Mouse (Mus musculus) liver, embryonic 15.5 days (tissue): ENCODE data around the gene Cmpk1. TPM values are rescaled to one million over a fixed set of nuclear protein-coding genes. Genes with fewer than 3 reads are reported as not detected.

Experiments
- ATAC-seq: fragments of 200-750 bp; cut with Nextera tagmentation; 2 replicates; pipeline ENCODE4 v1.8.0; 2017; ENCODE audit warnings: moderate number of reproducible peaks, mild to moderate bottlenecking, moderate library complexity; ENCODE audit not compliant: insufficient read depth
- H3K27ac ChIP-seq: fragments of 300-500 bp; sonication (generic); replicated peaks from 2 replicates; pipeline ENCODE4 v1.5.1; 2015; ENCODE audit warnings: mild to moderate bottlenecking, inconsistent platforms
- H3K27me3 ChIP-seq: fragments of 300-500 bp; sonication (generic); 2 replicates; pipeline ENCODE4 v1.6.1; 2015; ENCODE audit warnings: mild to moderate bottlenecking, inconsistent platforms
- H3K36me3 ChIP-seq: fragments of 300-500 bp; sonication (generic); replicated peaks from 2 replicates; pipeline ENCODE4 v1.6.1; 2015; ENCODE audit warnings: moderate library complexity, mild to moderate bottlenecking, inconsistent platforms
- H3K4me1 ChIP-seq: fragments of 300-500 bp; sonication (generic); replicated peaks from 2 replicates; pipeline ENCODE4 v1.6.1; 2015; ENCODE audit warnings: inconsistent platforms
- H3K4me2 ChIP-seq: fragments of 300-500 bp; sonication (generic); 2 replicates; pipeline ENCODE4 v1.6.1; 2015; ENCODE audit warnings: moderate library complexity, mild to moderate bottlenecking, inconsistent platforms
- H3K4me3 ChIP-seq: fragments of 300-500 bp; sonication (generic); replicated peaks from 2 replicates; pipeline ENCODE4 v1.5.1; 2015; ENCODE audit warnings: mild to moderate bottlenecking, inconsistent platforms
- H3K9ac ChIP-seq: fragments of 300-500 bp; sonication (generic); 2 replicates; pipeline ENCODE4 v1.6.1; 2015; ENCODE audit warnings: moderate library complexity, mild to moderate bottlenecking, inconsistent platforms
- H3K9me3 ChIP-seq: fragments of 300-500 bp; sonication (generic); replicated peaks from 2 replicates; pipeline ENCODE4 v1.6.1; 2016; ENCODE audit warnings: inconsistent platforms
- WGBS: fragments of 180-500 bp; shearing (Covaris S2); methylation state at CpG from one replicate; pipeline ENCODE4 v1.1.7; 2015; ENCODE audit warnings: mixed read lengths; ENCODE audit not compliant: insufficient replicate concordance; 5-methylcytosine and 5-hydroxymethylcytosine counted together
- polyA plus RNA-seq: library from polyadenylated mRNA; unstranded; fragments of >200 nt; fragmentation: Nextera tagmentation; extraction: Ambion mirVana; gene quantifications from 2 replicates; pipeline ENCODE4 v1.2.1, GENCODE M21; 2015

Gene Cmpk1
- polyA plus RNA-seq, result 53.4 and 56.9 TPM in 2 replicates

- Histone ChIP-seq H3K4me3 (peak within 1 kb of the TSS; percentile 98), H3K27me3 (no peaks in the 10 kb centered on the region), H3K9ac (peak within 1 kb of the TSS; percentile 93), H3K36me3 (no peaks in the 10 kb centered on the region), H3K27ac (peak within 1 kb of the TSS; percentile 100), H3K4me2 (peak within 1 kb of the TSS; percentile 84), H3K9me3 (no peaks in the 10 kb centered on the region), H3K4me1 (peaks cover 30% of the 10 kb centered on the region)
- WGBS, result under 1% methylated on average over 91 of the region's 93 CpGs
- ATAC-seq, result peak; percentile 93
These were observed at the start of gene Cmpk1 for GRCm38 (mm10) chr4:114986591-114987432. Gene Cmpk1 (minus strand): TSS chr4:114987241.

GRCm38 (mm10) chr4:115035043-115035442 is 48.0 kb upstream of the Cmpk1 start:
- H3K9ac ChIP-seq, result no peak overlapping the region
- H3K9me3 ChIP-seq, result no peaks in the 10 kb centered on the region
- H3K27ac ChIP-seq, result no peak overlapping the region
- no peak overlapping the region for H3K4me2 ChIP-seq
- 55% methylated on average over 6 of the region's 6 CpGs for WGBS
- H3K36me3 ChIP-seq, result peaks cover 85% of the 10 kb centered on the region
- 0 out of 2 replicates have a peak, but pooled peaks cover 3% of the 10 kb centered on the region for H3K4me1 ChIP-seq
- no peak overlapping the region for H3K4me3 ChIP-seq
- ATAC-seq, result no peak
- no peaks in the 10 kb centered on the region for H3K27me3 ChIP-seq

DNA sequence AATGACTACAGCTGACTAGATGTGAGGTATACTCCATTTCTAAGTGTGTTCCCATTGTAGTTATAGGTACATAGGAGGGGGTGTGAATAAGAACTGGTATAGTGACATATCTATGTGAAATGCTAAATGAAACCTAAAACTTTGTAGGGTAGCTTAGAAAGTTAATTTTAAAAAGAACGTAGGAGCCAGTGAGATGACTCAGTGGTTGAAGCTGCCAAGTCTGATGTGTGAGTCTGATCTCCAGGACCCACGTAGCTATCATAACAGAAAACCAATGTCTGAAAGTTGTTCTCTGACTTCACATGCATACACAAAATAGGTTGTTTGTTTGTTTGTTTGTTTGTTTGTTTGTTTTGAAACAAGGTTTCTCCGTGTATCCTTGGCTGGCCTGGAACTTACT is 33.0 kb upstream of the Cmpk1 start:
- Histone ChIP-seq H3K27ac (no peak overlapping the region), H3K36me3 (peaks cover 96% of the 10 kb centered on the region), H3K4me3 (no peak overlapping the region), H3K27me3 (no peaks in the 10 kb centered on the region), H3K9ac (no peak overlapping the region), H3K9me3 (no peaks in the 10 kb centered on the region), H3K4me1 (no peaks in the 10 kb centered on the region), H3K4me2 (no peak overlapping the region)
- no peak for ATAC-seq
- WGBS, result 88% methylated on average over 3 of the region's 3 CpGs

DNA sequence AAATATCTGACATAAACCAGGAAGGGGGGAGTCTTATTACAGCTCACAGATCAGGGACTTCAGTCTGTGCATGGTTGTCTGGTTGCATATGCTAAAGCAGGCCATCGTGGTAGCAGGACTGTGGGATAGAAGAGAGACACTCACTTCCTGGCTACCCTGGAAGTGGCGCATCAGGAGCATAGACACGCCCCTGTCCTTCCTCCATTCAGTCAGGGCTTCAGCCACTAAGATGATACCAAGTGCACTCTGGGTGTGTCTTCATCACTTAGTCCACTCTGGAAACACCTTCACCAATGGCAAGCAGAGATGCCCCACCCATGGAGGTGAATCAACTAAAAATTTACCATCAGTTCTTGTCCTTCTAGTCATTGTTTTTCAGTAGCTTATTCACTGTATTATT is 27.2 kb upstream of the Cmpk1 start:
- no peak overlapping the region for H3K4me2 ChIP-seq
- 86% methylated on average over 3 of the region's 3 CpGs for WGBS
- no peak for ATAC-seq
- no peaks in the 10 kb centered on the region for H3K27me3 ChIP-seq
- no peaks in the 10 kb centered on the region for H3K9me3 ChIP-seq
- H3K4me3 ChIP-seq, result no peak overlapping the region
- peaks cover 97% of the 10 kb centered on the region for H3K36me3 ChIP-seq
- H3K4me1 ChIP-seq, result no peaks in the 10 kb centered on the region
- no peak overlapping the region for H3K9ac ChIP-seq
- no peak overlapping the region for H3K27ac ChIP-seq

DNA sequence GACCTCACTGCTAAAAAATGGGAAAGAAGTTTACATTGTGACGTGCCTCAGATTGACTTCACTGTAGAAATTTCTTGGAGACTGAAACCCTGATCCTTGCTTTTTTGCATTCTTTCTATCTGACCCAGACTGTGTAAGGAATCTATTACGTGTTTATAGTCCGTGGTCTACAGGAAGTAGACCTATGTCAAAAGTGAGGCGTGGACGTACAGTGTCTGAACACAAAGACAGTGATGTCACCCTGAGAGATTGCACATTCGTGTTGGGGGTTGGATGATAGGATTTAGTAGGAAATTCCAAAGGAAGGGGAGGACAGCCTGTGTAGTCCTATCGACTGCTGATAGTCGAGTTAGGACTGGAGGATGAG is 13.4 kb upstream of the Cmpk1 start:
- peak overlapping the region; percentile 89 for H3K9ac ChIP-seq
- no peaks in the 10 kb centered on the region for H3K27me3 ChIP-seq
- peaks cover 24% of the 10 kb centered on the region for H3K36me3 ChIP-seq
- peaks cover 33% of the 10 kb centered on the region for H3K4me1 ChIP-seq
- H3K4me3 ChIP-seq, result peak overlapping the region; percentile 75
- under 1% methylated on average over 8 of the region's 8 CpGs for WGBS
- peak overlapping the region; percentile 88 for H3K27ac ChIP-seq
- H3K4me2 ChIP-seq, result peak overlapping the region; percentile 91
- ATAC-seq, result peak; percentile 35
- no peaks in the 10 kb centered on the region for H3K9me3 ChIP-seq

- WGBS, result under 1% methylated on average over 52 of the region's 52 CpGs
- ATAC-seq, result peak; percentile 99
- H3K9me3 ChIP-seq, result no peaks in the 10 kb centered on the region
These were observed 12.9 kb upstream of the Cmpk1 start, which contains the start of gene Stil for GRCm38 (mm10) chr4:114999773-115000428. Gene Stil (plus strand): TSS chr4:115000159.

GRCm38 (mm10) chr4:114999445-114999772 is 12.4 kb upstream of the Cmpk1 start:
- no peak; the same call in 1 of the 2 replicates for ATAC-seq
- Histone ChIP-seq H3K36me3 (peaks cover 15% of the 10 kb centered on the region), H3K4me1 (peaks cover 33% of the 10 kb centered on the region), H3K4me2 (peak overlapping the region; percentile 91), H3K27ac (peak overlapping the region; percentile 91), H3K4me3 (peak overlapping the region; percentile 75), H3K27me3 (no peaks in the 10 kb centered on the region), H3K9me3 (no peaks in the 10 kb centered on the region), H3K9ac (peak overlapping the region; percentile 68)
- WGBS, result 6% methylated on average over 9 of the region's 9 CpGs

More at GRCm38 (mm10) chr4:114999773-115000428, 12.9 kb upstream of the Cmpk1 start, which contains the start of gene Stil:
- H3K27me3 ChIP-seq, result no peaks in the 10 kb centered on the region
- H3K4me1 ChIP-seq, result peaks cover 33% of the 10 kb centered on the region
- H3K36me3 ChIP-seq, result peaks cover 18% of the 10 kb centered on the region
- peak within 1 kb of the TSS; percentile 75 for H3K4me3 ChIP-seq
- H3K27ac ChIP-seq, result peak within 1 kb of the TSS; percentile 91
- peak within 1 kb of the TSS; percentile 89 for H3K9ac ChIP-seq
- peak within 1 kb of the TSS; percentile 91 for H3K4me2 ChIP-seq

DNA sequence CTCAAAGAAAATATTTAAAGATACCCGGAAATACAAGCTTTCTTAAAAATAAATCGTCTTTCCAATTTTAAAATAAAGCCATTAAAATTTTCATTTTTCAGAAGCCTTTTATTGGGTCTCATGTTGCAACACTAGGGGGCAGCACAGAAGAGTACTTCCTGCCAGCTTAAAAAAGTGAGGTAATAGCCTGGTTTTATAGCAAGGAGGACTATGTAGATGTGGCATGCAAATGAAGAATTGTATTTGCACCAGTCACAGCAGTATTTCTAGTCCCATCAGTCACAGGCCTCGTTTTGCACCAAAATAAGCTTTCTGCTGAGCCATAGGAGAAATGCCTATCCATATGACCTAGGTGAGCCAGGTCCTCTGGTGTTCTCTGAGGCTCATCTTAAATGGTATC is 10.0 kb upstream of the Cmpk1 start:
- H3K9me3 ChIP-seq, result no peaks in the 10 kb centered on the region
- H3K9ac ChIP-seq, result no peak overlapping the region
- no peaks in the 10 kb centered on the region for H3K36me3 ChIP-seq
- WGBS, result 25% methylated on average over 3 of the region's 3 CpGs
- H3K27ac ChIP-seq, result no peak overlapping the region
- no peak overlapping the region for H3K4me3 ChIP-seq
- H3K27me3 ChIP-seq, result no peaks in the 10 kb centered on the region
- no peak for ATAC-seq
- no peak overlapping the region for H3K4me2 ChIP-seq
- H3K4me1 ChIP-seq, result peaks cover 30% of the 10 kb centered on the region

- Histone ChIP-seq H3K9me3 (no peaks in the 10 kb centered on the region), H3K4me2 (no peak overlapping the region), H3K36me3 (no peaks in the 10 kb centered on the region), H3K4me1 (peaks cover 14% of the 10 kb centered on the region), H3K4me3 (no peak overlapping the region), H3K9ac (no peak overlapping the region), H3K27me3 (no peaks in the 10 kb centered on the region), H3K27ac (no peak overlapping the region)
- ATAC-seq, result no peak
- 83% methylated on average over 3 of the region's 3 CpGs for WGBS
These were observed 7.2 kb upstream of the Cmpk1 start for GRCm38 (mm10) chr4:114994218-114994617.

GRCm38 (mm10) chr4:114986211-114986590 is 840 bp downstream of the Cmpk1 start:
- peak; percentile 11 for ATAC-seq
- H3K4me1 ChIP-seq, result peaks cover 30% of the 10 kb centered on the region
- no peaks in the 10 kb centered on the region for H3K9me3 ChIP-seq
- no peaks in the 10 kb centered on the region for H3K27me3 ChIP-seq
- peak overlapping the region; percentile 98 for H3K4me3 ChIP-seq
- under 1% methylated on average over 8 of the region's 8 CpGs for WGBS
- peak overlapping the region; percentile 84 for H3K4me2 ChIP-seq
- peak overlapping the region; percentile 93 for H3K9ac ChIP-seq
- H3K27ac ChIP-seq, result peak overlapping the region; percentile 100
- H3K36me3 ChIP-seq, result no peaks in the 10 kb centered on the region

DNA sequence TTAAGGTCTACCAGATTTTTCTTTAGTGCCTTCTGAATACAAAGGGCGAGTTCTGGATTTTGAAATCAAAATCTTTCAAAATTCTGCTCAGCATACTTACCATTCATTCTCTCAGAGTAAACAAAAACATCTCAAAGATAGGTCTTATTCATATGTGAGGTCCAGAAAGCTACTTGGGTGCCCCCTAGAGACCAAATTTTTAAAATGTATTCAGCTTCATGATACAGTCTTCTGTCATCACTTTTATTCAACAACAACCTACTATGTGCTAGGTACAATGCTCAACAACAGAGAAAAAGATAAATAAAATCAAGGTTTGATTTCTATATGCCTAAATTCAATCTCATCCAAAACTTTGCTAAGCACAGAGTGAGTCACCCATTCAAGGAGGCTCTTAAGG is 4.0 kb downstream of the Cmpk1 start:
- H3K9me3 ChIP-seq, result no peaks in the 10 kb centered on the region
- H3K27ac ChIP-seq, result no peak overlapping the region
- no peaks in the 10 kb centered on the region for H3K27me3 ChIP-seq
- H3K4me3 ChIP-seq, result no peak overlapping the region
- 57% methylated on average over 1 of the region's 1 CpGs for WGBS
- H3K36me3 ChIP-seq, result no peaks in the 10 kb centered on the region
- peaks cover 27% of the 10 kb centered on the region for H3K4me1 ChIP-seq
- no peak overlapping the region for H3K9ac ChIP-seq
- H3K4me2 ChIP-seq, result no peak overlapping the region
- no peak for ATAC-seq
